Mouse (Mus musculus) CD8-positive naive resting alpha-beta T cell, adult 2 months (primary cell): ENCODE data around the gene Sspn.

Experiments used
- DNase-seq, 2 experiments: peaks; one replicate each; pipeline ENCODE4 v3.0.0; 2022; ENCODE audit warnings: low read depth in 2 of 2, low spot score in 2 of 2

Gene Sspn

GRCm38 (mm10) chr6:145934001-145934696, 2.7 kb downstream of the Sspn start:
- DNase-seq = no peak

GRCm38 (mm10) chr6:145934697-145935240, 3.3 kb downstream of the Sspn start:
- DNase-seq = no peak

GRCm38 (mm10) chr6:145935912-145936311, 4.5 kb downstream of the Sspn start:
- DNase-seq = no peak

- no peak for DNase-seq
Observed at GRCm38 (mm10) chr6:145936511-145936910, 5.1 kb downstream of the Sspn start.

- no peak for DNase-seq
Observed at GRCm38 (mm10) chr6:145940852-145941251, 9.4 kb downstream of the Sspn start.

GRCm38 (mm10) chr6:145942263-145942966, 11.0 kb downstream of the Sspn start:
- DNase-seq = no peak

GRCm38 (mm10) chr6:145943414-145943813, 12.0 kb downstream of the Sspn start:
- no peak for DNase-seq

- DNase-seq = no peak
Observed at GRCm38 (mm10) chr6:145945700-145946344, 14.4 kb downstream of the Sspn start.

GRCm38 (mm10) chr6:145949049-145949448, 17.6 kb downstream of the Sspn start:
- DNase-seq = no peak

GRCm38 (mm10) chr6:145950626-145951025, 19.2 kb downstream of the Sspn start:
- DNase-seq = no peak

GRCm38 (mm10) chr6:145952594-145952993, 21.2 kb downstream of the Sspn start:
- DNase-seq = no peak

- DNase-seq = no peak
Observed at GRCm38 (mm10) chr6:145953121-145953896, 21.9 kb downstream of the Sspn start.

GRCm38 (mm10) chr6:145957427-145957965, 26.1 kb downstream of the Sspn start:
- DNase-seq = no peak

GRCm38 (mm10) chr6:145958070-145958469, 26.6 kb downstream of the Sspn start:
- no peak for DNase-seq

GRCm38 (mm10) chr6:145961047-145961446, 29.6 kb downstream of the Sspn start:
- DNase-seq = no peak

- no peak for DNase-seq
Observed at GRCm38 (mm10) chr6:145963966-145964365, 32.5 kb downstream of the Sspn start.

- no peak for DNase-seq
Observed at GRCm38 (mm10) chr6:145967693-145968092, 36.3 kb downstream of the Sspn start.

- DNase-seq = no peak
Observed at GRCm38 (mm10) chr6:145968301-145968818, 36.9 kb downstream of the Sspn start.

- DNase-seq = no peak
Observed at GRCm38 (mm10) chr6:145968821-145969220, 37.4 kb downstream of the Sspn start.

- DNase-seq = no peak
Observed at GRCm38 (mm10) chr6:145969572-145969971, 38.1 kb downstream of the Sspn start.

GRCm38 (mm10) chr6:145972107-145972506, 40.7 kb downstream of the Sspn start:
- no peak for DNase-seq
